Mouse (Mus musculus) ES-Bruce4 (cell line): ENCODE measurements at regions not wholly inside any gene's neighbourhood (a gene's known extent, or its start where the extent isn't known, plus 50 kb on each side); places are given as distances from the start of the nearest gene placed in this dataset.

Experiments used
- CTCF ChIP-seq: IDR thresholded peaks from one replicate; pipeline ENCODE4 v1.8.1; 2011; ENCODE audit warnings: low read depth, low read length
- EP300 ChIP-seq: IDR thresholded peaks from 2 replicates; pipeline ENCODE4 v1.6.1; 2011; ENCODE audit warnings: low read depth, low read length; ENCODE audit not compliant: insufficient read depth
- POLR2A ChIP-seq: IDR thresholded peaks from one replicate; pipeline ENCODE4 v1.8.1; 2011; ENCODE audit warnings: low read length; ENCODE audit not compliant: insufficient read depth

DNA sequence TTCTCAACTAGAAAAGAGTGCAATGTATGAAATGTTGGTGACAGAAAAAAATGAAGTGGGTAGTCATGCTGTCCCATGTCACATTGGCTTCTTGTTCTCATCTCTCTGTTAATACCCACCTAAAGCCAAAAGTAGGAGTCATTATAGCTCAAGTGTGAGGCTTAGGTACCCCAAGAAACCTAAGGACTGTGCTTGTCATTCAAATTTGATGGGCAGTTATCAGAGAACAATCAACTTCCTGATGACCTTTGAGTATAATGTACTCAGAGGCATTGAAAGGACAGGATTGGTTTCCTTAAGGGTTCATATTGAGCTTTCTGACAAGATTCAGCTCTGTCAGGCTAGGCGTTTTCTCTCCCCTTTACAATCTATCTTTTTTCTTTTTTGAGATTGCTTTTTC, 231.8 kb upstream of the Atp2b1 start:
- no peak for TF ChIP-seq EP300
- TF ChIP-seq CTCF = no peak
- TF ChIP-seq POLR2A = no peak
